Mouse (Mus musculus) urinary bladder, postnatal 4 days (tissue): ENCODE measurements around the gene Jsrp1.

Experiments
- DNase-seq, 2 experiments: peaks; one replicate each; pipeline ENCODE4 v3.0.0; 2021 to 2022; ENCODE audit warnings: low spot score in 2 of 2

Gene Jsrp1

DNA sequence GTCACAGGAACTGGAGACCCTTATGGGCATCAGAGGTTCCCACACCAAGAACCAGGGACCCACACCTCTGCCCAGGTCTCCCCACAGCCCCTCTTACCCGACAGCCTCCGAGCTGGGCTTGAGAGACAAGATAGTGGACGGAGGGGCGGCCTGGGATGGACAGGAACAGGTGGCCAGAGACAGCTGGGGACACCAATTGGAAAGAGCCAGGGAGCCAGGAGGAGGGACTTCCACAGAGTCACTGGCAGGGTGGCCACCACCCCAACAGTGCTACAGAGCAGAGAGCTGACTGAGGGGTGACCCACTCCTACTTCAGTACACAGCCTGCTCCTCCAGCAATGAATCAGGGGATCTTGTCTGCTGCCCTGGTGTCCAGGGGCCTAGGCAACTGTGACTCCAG, at the start of gene Jsrp1:
TSS of gene Jsrp1 (minus strand) at position 133 of the 400 bp plus-strand sequence.
- no peak for DNase-seq

DNA sequence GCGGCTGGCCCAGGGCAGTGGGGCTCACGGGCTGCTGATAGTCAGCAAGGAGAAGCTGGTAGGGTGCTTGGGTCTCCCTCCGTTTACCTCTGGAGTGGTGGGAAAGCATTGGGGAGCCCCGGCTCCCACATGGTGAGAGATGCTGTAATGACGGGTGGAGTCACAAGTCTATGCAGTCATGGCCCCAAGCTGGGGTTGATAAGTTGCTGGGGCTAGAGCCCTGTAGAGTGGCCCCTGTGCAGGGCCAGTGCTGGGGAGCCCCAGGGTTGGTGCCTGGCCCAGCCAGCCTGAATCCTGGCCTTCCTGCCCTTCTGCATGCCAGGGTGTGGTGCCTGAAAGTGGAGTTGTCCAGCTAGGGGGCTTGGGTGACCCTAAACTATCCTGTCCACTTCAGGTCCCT, 49.0 kb upstream of the Jsrp1 start:
- no peak for DNase-seq

DNA sequence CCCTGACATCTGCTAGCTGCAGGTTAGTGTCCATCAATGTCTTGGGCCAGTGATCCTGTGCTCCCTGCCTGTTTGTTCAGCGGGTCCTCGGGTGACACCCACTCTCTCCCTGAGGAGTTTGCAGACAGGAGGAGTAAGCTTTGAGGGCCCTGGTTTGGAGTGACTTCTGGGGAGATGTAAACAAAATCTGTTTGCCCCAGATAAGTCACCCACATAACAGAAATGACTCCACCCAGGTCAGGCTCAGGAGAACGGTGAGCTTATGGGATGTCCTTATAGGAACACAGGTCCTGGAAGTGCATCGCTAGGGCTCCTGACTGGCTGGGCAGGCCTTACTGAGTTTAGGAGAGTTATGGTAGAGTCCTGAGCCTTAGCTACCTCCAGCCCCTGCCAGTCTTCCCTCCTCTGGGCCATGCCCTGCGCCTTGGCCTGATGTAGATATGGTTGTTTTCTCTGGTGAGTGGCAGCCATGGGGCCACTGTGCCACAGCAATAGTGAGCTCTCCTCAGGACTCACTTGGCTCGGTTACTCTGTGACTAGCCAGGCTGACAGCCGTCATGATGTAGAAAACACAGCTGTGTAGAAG, 45.1 kb upstream of the Jsrp1 start:
- DNase-seq, result no peak

DNA sequence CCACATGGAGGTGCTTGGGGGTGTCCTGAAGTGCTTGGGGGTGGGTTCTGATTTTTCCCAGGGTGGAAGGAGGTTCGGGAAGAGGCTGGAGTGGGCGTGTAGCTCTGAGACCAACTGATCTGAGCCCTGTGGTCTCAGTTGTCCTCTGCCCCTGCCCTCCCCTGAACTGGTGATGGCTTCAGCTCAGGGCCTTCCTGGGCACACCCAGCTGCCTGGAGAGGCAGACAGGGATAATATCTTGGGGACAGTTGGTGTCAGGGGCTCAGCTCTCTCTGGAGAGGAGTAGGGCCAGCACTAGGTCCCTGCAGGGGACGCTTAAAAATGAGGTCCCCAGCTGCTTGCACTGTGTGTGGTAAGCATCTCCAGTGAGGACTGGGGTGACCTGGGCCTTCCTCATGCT, 44.5 kb upstream of the Jsrp1 start:
- no peak for DNase-seq

DNA sequence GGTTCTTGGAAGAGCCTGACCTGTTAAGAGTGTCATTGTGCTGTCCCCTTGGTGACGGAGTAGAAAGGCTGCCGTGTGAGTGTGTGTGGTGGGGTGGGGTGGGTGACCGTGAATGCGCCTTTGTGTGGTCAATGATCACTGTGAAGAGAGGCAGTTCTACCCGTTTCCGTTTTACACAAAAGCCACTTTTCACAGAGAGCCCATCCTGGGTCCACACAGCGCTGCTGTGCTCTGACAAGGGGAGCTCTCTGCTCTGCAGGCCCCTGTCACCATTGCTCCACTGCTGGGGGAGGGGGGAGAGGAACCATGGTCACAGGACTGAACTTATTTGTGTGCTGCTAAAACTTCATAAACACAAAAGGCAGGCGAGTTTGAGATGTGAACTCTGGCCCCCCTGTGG, 44.1 kb upstream of the Jsrp1 start:
- no peak for DNase-seq

DNA sequence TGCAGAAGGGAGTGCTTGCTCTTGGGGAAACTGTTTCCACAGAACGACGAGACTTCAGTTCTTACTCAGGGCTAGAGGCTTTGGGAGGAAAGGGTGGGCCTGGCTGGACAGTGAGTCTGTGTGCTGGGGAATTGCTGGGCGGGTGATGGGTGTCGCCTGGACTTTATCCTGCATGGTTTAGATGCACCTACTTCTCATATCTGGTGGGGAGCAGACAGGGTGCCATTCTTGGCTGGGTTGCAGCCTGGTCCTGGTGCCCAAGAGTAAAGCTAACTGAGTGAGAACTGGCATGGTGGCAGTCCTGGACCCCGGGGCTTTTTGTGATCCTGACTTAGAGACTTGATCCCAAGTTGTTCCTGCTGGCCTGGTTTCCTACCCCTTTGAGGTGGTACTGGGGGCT, 43.6 kb upstream of the Jsrp1 start:
- no peak for DNase-seq

DNA sequence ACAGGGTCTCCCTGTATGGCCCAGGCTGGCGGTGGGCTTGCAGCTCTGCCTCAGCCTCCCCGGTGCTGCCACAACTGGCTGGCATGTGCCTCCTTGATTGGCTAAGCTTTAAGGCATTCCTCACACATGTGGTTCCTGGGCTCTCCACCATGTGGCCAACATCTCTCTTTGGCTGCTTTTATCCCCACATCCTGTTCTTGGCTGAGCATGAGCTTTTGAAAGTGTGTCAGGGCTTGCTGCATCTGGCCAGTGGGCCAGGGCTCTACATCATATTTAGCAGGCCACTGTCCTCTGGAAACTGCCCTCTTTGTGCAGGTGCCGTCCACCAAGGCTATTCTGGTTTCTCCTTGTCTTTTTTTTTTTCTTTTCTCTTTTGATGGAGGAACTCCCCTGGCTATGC, 43.0 kb upstream of the Jsrp1 start:
- no peak for DNase-seq

DNA sequence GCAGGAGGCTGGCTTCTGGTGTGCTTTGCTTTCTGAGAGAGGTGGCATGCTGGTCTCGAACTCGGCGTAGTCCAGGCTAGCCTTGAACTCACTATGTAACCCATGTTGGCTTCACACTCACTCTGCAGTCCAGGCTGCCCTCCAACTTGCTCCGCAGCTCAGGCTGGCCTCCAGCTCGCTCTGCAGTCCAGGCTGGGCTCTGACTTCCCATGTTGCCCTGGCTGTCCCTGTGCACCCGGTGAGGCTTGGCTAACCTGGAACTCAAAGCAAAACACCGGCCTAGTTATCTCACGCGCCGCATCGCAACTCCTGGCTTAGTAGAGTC, 42.4 kb upstream of the Jsrp1 start:
- DNase-seq, result no peak

DNA sequence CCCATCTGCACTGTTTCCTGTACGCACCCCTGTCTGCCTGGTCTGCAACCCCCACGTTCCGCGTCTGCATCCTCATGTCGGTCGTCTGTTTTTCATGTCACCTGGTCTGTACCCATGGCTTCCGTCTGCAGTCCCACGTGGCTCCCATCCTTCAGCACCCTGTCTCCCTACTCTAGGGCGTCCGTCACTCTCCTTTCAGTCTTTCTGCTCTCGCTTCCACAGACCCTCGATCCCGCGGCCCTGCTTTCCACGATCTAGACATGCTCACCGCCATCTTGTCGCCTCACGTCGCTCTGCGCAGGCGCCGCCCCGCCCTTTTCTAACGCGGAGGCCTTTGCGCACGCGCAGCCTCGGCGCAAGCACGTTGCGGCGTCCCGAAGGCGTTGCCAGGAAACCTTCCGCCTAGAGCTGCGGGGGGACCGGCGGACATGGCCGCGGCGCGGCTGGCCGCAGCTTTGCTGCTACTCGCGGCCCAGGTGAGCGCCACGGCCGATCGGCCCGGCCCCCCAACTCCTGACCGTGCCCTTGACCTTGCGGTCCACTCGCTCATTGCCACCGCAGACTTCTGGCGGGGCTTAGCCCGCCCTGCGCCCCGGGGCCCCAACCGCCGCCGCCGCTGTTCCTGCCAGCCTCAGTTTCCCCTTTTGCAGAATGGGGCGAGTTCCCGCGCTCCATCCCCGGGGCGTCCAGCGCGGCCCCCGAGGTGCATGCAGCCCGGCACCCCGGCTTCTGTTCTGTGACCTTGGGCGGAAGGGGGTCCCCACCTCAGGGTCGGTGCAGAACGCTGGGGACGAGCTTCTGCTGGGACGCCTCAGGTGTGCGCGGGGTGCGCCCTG, 41.8 kb upstream of the Jsrp1 start, which contains the start of the genes Lsm7 and Sppl2b:
TSS of gene Lsm7 (minus strand) at position 297 of the 836 bp plus-strand sequence.
TSS of gene Sppl2b (plus strand) at position 363 of the 836 bp plus-strand sequence.
- peak; percentile 97 for DNase-seq

DNA sequence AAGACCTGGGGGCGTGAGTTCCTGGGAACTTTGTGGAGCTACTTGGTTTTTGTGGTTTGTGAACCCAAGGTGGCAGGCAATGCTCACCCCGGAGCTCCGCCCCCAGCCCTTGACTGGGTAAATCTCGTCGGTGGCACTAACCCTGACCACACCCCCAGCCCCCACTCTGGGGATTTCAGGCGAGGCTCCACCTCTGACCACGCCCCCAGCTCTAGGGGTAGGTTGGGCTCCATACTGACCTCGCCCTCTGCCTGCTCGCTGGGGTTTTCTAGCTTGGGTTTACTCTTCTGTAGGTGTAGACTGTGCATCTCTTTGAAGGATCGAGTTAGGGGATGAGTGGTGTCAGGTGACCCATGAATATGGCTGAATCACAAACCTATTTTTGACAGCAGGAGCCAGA, 35.3 kb upstream of the Jsrp1 start:
- DNase-seq, result no peak

DNA sequence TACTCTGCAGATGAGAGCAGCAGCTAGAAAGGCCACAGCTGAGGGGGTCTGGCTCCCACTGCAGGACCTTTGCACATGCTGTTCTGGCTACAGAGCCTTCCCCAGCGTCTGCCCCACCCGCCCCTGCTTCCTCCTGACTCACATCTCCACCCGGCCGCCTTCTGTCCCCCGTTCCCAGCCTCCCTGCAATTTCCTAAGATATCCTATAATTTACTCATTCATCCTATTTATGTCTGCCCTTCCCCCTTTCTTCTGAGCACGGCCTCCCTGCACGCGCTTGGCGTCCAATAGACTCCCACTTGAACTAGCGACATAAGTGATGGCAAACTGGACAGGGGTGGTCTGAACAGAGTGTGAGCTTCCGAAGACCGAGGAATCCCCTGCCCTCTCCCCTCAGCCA, 32.4 kb upstream of the Jsrp1 start:
- no peak for DNase-seq

DNA sequence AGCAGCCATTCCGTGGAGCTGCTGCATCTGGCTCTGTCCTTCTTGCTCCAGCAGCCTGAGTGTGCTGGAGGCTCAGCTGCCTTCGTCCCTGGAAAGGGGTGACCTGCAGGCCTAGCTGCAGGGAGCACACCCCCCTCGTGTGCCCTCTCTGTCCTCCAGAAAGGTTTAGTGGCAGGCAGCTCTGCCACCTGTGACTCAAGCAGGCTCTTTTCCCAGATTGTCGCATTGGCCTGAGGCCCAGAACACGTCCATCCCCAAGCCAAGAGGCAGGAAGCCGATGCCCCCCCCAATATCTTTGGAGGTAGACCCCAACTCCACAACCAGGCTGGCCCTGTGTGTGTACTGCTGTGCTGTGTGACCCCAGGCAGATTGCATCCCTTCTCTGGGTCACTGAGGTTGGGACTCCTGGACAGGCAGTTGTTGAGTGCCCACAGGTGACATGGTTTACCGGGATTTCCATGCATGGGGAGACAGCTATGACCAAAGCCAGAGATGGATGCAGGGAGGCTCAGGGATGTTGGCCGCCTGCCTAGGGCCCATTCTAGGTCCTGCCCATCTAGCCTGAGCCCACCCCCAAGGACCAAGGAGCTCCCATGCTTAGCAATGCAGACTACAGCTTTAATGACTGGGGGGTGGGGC, 31.9 kb upstream of the Jsrp1 start:
- DNase-seq, result no peak

DNA sequence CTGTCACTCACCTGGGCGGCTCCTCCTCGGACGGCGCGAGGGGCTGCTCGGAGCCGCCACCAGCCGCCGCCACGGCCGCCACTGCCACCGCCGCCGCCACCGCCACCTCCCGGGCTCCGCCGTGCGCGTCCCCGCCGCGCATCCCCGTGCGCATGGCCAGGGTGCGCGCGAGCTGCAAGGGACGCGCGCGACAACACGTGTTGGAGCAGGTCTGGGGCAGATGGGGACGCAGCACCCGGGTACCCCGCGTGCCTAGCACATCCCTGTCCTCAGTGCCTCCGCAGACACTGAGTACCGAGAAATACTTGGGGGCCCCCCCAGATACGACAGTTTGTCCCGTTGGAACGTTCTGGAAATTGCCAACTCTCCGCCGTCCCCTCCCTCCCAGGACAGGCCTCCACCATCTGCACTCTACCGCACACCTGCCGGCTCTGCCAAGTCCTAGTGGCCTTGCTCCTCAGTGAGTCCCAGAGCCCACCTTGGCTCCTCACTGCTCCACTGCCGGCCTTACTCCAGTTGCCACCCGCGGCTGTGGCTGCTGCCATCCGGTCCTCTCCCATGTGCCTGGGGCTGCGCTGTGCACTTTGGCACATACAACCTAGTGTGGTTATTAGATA, 30.7 kb upstream of the Jsrp1 start, which contains the start of gene Lingo3:
TSS of gene Lingo3 (minus strand) at position 109 of the 617 bp plus-strand sequence.
- DNase-seq, result no peak

DNA sequence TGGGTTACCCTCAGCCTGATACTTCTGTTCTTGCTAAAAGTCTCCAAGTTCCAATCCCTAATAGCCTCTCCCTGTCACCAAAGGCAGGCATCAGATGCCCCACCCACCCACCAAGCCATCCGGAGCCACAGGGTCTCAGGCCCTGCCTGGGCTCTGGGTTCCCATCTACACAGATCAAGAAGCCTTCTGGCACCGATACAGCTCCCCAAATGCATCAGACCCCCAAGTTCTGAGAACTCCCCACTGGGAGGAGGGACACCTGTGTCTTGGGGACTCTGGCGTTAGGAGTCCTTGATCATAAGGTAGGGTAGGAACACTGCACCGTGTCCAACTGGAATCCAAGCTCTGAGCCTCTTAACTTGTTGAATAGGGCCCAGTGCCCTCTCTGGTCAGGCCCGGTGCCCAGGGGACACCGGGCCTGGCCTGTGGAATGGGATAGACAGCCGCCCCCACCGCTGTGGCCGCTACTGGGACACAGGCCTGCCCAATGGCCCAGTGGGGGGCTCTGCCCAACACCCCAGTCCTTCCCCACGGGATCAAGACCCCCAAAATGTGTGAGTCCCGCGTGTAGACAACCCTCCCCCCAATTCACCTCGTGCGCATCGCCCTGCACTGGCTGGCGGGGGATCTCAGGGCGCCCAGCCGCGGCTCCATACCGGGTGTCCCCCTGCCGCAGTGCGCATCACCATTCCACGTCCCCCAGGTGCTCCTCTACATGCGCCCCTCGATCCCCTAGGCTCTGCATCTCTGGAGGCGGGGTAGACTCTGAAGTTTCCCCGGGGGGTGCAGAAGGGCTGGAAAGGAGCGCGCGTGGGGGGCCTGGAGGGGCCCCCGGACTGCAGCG, 30.0 kb upstream of the Jsrp1 start:
- DNase-seq, result no peak

DNA sequence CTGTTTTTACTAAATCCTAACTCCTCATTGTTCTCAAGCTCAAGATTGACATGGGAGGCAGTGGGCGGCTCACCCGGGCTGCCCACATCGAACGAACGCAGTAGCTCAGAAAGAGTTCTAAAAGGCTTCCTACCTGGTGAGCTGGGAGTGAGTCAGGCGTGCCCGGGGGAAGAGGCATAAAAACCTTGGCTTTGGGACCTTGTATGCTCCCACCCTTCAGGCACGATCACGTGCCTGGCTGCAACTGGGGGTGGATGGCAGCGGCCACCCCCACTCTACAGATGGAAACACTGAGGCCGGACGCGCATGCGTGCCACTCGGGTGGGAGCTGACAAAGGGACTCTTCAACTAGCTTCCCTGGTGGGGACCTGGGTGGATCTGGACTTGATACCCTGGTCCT, 29.0 kb upstream of the Jsrp1 start:
- DNase-seq, result no peak

DNA sequence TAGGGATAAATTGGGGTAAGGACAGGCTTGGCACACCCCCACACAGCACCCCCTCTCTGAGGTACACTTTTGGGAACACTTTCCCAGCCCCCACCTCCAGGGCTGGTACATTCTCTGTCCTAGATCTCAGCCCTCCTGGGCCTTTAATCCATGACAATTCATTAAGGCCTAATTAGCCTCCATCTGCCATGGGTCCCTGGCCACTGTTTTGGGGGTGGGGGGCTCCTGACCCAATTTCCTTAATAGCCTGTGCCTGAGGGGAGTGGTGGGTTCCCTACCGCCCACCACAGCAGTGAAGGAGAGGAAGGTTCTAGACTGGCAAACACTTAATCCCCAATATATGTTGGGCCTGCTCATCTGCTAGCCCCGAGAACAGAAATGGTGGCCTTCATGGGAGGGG, 28.4 kb upstream of the Jsrp1 start:
- no peak for DNase-seq

DNA sequence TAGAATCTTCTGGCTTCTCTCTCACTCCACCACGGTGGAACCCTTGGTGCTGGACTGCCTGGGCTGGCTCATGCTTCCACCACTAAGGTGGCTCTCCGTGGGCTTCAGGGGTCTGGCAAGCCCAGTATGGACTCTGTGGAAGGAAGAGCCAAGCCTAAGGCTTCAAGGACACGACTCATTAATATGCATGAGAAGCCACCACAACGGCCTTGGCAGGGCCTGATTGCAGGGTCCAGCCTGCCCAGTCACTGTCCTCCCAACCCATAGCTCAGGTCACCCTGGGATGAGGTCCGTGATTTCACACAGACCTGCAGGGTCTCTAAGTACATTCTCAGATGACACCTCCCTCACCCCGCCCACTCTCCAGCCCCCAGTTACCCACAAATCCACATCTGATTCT, 26.6 kb upstream of the Jsrp1 start:
- no peak for DNase-seq

DNA sequence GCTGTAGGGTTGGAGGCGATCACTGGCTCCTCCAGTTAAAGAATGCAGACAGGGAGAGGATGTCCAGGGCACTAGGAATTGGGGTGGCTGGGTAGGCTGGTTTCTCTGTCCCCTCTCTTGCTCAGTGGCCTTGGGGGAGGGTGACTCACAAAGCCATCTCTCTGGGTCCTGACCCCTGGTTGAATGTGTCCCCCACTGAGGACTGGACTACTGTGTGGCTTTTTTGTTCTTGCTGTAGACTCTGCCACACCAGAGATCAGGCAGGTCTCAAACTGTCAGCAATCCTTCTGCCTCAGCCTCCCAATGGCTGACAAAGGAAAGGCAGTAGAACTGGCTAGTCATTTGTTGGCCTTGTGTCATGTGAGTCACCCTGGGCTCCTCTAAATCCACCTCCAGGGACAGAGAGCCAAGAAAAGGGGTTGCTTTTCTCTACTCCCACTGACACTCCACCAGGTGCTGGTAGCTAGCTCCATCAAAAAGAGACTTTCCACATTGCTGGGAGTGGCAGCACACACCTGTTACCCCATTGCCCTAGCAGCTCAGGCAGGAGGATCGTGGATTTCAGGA, 25.1 kb upstream of the Jsrp1 start:
- no peak for DNase-seq

DNA sequence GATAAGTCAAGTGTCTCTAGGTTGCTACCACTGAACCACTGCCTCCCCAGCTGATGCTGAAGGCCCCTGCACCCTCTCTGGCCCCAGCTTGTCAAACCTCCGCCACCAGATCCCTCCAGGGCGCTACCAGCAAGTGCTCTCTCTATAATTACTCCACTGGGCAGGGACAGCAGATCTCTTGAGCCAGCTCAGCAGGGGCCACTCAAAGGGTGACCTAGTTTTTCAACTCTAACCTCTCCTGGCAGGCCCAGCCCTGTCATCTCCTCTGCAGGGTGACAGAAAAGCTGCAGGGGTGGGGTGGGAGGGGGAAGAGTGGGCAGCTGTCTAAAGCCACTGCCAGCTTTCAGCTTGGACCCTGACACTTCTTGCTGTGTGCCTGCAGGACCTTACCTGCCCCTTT, 24.5 kb upstream of the Jsrp1 start:
- no peak for DNase-seq

DNA sequence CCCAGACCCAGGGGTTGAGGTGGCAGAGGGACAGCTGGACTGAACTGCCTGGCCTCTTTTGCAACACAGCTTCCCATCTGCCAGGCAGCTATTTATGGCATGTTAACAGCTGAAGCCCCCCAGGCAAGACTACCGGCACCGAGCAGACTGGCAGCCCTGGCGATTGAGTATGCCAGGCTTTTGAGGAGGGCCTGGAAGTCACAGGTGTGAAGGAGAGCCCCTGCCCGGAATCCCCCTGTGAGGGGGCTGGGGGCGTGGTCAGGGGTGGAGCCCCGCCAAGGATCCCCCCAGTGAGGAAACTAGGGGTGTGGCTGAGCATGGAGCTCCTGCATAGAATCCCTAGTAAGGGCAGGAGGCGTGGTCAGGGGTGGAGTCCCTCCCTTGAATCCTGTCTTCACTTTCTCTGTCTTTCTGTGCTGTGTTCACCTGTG, 23.7 kb upstream of the Jsrp1 start:
- DNase-seq, result no peak

DNA sequence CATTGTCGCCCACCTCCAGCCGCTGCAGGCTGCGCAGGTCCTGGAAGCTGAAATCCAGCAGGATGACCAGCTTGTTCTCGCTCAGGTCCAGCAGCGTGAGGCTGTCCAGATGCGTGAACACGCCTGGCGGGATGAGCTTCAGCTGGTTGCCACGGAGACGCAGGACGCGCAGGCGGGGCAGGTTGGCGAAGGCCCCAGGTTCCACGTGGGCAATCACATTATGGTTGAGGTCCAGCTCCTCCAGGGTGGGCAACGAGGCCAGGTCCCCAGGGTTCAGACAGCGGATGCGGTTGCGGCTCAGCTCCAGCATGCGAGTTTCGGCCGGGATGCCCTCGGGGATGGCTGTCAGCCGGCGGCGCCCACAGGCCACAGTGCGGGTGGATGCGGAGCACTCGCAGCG, 22.3 kb upstream of the Jsrp1 start:
- DNase-seq, result no peak
